Mouse (Mus musculus) kidney, postnatal 10 days (tissue): ENCODE measurements at regions not wholly inside any gene's neighbourhood (a gene's known extent, or its start where the extent isn't known, plus 50 kb on each side); places are given as distances from the start of the nearest gene placed in this dataset.

Experiments
- DNase-seq: peaks from one replicate; pipeline ENCODE4 v3.0.0; 2021; ENCODE audit warnings: mixed read lengths

DNA sequence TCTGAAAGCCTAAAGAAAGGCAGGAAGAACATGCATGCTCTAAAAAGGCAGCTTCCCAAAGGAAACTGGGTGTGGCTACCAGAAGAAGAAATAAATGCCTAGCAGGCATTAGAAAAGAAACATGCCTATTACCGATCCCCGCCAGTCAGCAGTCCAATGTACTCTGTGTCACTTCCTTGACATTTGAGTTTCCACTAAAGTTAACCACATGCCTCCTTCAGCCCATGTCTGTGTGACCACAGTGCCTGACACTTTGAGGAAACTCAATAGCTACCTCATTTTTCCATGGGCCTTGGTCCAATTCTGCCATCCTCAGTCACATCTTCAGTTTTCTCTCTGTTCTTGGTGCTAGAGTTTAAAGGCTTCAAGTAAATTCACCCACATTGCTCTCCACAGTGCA lies 233.7 kb upstream of the Isx start:
- DNase-seq, result no peak

DNA sequence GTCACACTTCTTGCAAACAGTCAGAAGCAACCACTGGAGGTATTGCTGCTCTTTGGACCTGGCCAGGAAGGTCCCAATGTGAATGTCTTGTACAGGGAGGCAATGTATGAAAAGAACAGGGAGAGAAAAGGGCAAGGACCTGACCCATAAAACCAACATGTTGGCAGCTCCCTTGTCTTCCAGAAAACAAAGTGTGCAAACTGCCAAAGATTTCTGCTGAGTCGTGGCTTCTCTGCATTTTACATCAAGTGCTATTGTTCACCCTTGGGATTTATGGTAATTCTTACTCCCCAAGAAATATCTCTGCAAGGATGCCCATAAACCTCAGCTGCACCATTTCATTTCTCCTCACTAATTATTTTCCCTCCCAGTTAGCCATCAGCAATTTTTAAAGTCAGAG lies 232.3 kb upstream of the Isx start:
- DNase-seq, result no peak

DNA sequence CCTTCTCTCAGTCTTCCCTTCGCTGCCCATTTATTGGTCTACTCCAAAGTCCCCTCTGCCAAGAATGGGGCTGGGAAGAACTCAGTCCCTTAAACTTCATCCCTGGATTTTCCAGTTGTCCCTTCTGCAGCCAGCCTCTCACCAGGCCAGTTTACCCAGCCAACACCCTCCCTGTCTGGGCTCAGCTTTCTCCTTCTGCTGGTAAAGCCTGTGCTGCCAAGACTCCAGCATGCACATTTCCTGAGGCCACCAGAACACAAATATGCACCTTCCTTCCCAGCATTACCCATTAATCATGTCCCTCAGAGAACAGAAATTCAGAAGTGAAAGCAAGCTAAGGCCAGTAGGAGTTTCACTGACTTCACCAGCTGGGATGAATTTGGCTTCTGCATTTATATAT lies 213.0 kb upstream of the Isx start:
- no peak for DNase-seq

DNA sequence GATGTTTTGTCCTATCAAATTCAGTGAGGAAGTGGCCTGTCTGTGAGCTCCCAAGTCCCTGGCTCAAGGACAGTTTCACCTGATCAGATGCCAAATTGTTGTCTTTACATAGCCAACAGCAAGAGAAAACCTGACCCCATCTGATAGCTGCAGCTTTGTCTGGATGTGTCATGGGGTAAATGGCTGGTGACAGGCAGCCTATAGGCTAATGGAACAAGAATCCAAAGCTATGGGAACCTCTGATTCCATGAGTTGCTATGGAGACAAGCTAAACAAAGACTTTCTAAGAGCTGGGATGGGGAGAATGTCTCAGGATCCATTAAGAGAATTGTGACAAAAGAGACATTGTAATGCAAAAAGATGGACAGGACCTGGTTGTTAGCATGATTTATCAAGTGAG lies 184.6 kb upstream of the Isx start:
- DNase-seq, result no peak

DNA sequence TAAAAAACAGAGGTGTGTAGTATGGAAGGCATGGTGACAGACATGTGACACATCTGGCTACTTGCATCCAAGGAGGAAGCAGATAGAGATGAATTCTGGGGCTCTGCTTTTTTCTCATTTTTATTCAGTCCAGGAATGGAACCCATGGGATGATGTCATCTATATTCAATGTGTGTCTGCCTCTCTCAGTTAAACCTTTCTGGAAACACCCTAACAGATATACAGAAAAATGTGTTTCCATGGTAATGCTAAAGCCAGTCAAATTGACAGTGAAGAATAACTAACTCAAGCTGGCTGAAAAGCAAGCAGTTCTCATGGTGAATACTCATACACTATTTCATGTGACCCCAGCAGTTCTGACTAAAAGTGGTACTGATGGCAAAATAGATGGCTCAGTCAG lies 177.0 kb upstream of the Isx start:
- DNase-seq, result no peak

DNA sequence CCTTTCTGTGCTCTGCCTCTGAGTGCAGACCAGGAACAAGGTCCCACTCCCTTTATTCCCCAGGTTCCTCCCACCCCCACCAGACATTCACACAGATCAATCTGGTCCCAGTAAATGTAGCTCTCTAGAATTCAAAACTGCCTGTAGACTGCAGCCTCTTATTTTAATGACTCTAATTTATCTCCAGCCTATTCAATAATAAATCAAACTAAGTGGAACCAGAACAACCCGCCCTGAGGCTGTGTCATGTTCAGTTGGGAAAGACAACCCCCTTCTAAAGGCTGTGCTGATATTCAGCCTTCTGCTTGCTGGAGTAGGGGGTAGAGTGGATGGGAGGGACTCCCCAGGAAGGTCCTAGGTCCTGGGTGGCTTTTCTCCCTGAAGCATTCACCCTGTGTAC lies 175.7 kb upstream of the Isx start:
- DNase-seq, result peak; percentile 5

DNA sequence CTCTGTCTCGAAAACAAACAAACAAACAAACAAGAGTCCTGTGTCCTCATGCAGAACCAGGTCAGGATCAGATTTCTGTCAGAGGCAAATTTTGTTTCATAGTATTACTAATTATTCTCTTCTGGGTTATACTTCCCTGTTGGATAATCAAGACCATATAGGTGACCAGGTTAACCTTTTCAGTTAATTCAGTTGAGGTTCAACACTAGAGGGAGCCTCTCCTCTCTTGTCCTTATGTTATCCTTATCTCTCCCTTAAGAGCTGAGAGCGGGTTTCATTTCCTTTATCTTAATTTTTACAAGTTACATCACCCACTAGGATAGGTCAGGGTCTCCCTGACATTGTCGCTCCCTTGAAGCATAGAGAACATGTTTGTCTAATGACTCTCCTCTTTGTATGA lies 160.4 kb upstream of the Isx start:
- no peak for DNase-seq

DNA sequence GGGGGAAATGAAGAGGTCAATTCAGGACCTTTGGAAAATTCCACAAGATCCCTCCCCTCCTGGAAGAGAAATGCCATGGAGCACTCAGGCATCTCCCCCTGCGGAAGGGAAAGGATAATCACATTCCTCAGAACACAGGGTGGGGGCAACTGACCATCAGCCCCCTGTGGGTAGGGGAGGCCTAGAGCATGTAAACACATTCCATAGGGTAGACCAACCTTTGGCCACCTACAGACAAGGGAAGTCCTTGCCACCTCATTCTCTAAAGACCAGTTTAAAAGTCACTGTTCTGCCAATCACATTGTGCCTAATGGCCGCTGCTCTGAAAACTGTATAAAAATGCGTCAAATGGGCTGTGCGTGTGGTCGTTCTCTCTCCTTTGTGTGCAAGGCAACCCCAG lies 156.9 kb upstream of the Isx start:
- DNase-seq, result no peak

DNA sequence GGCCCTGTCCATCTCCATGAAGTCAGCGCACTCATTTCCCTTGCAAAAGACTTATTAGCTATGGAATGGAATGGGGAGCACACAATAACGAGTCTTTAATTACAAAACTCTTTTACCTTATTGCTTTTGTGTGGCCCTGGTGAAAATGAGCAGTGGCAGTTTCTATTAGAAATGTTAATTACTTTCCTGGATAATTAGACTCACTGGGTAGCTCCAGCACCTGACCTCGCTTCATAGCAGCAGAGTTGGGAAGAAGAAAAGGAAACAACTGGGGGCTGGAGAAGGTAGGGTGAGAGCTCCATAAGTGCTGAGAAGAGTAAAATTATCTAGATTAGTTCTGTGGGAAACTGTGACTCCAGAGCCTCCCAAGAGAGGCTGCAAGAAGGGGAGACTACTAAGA lies 108.2 kb upstream of the Isx start:
- no peak for DNase-seq

DNA sequence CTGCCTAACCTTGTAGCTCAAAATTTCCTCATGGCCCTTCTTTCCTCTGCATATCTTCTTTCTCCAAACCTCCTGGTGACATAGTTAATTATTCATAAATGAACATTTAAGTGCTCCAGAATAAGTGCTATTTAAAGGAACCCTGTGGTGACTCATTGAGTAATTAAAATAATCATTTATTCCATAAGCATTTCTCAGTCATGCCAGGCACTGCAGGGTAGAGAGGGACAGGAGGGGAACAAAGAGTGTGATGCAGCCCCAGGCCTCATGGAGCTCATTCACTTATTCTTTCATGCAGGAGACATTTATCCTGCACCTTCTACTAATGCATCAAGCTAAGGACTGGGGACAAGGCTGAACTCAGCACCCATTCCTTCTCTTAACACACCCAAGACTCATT lies 97.4 kb upstream of the Isx start:
- DNase-seq, result no peak

DNA sequence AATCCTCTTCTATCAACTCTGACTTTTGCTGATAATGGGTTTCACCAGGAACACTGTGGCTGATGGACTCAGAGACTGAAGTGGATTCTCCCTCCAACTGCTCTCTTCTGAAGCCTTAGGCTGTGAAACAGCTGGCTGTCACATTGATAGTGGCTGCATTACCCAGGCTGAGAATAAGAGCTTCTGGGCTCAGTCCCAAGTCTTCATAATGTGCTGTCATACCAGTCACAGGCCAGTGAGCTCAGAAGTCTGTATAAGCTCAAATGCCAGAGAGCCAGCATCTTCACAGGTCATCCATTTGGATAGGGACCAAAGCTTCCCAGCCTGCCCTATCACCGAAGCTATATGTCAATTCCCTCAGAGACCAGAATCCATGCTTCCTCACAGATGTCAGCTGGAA lies 91.9 kb upstream of the Isx start:
- peak; percentile 9 for DNase-seq

DNA sequence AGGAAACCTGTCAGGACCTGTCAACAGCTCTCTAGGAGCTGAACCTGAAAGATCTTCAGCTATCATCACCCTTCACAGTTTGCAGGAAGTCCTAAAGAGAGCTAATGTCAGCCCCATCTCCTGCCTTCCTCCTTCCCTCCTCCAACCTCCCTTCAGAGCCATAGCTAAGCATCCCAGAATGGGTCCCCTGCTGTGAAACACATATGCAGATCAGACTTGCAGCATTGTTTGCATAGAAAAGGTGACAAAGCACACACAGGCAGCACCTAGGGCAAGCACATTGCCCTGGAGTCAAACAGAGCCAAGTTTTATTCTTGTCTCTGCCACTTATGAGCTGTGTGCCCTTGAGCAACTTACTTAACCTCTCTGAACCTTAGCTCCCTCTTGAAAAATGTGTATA lies 64.3 kb upstream of the Isx start:
- no peak for DNase-seq

DNA sequence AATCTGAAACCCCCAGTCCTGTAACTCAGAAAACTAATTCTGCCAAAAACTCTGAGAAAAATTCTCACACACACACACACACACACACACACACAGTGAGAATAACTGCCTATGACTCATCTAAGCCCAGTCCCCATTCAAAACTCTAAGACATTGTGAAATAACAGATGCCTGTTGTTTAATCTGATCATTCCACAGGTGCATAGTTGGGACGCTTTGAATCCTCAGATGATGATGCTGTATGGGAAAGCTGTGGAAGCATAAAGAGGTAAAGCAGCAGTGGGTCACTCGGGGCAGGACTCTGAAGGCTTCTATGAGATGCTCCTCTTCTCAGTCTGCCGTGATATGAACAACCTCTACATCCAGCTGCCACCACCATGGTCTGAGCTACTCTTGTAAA lies 62.9 kb upstream of the Isx start:
- no peak for DNase-seq

DNA sequence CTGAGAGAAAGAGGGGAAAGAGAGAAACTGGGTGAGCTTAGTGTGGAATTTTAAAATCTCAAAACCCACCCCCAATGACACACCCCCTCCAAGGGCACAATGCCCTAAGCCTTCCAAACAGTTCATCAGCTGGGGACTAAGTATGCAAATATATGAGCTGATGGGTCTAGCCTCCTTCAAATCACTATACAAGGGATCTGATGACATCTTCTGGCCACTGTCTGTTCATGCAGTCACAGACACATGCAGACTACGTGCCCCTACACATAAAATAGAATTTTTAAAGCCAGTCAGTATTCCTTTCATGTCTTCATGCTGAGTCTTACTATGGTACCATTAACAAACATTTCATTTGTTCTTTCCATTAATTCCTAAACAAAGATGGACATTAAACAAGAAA lies 54.5 kb upstream of the Isx start:
- no peak for DNase-seq

DNA sequence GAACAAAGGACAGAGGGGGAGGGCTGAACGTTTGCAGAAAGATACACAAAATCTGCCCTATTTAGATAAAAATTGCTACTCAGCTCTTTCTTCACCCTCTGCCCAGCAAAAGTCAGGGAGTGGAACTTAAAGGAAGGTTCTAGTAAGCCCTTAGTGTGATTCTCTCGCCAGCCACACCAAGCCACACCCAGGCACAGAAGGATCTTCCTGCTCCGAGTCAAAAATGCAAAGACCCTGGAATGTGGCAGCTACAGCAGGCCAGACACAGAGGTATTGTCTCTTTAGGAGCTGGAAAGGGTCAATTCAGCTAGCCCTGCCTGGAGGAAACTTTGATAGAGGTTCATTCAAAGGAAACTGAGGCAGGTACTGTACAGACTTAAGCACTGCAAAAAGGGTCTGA lies 52.3 kb upstream of the Isx start:
- DNase-seq, result no peak

DNA sequence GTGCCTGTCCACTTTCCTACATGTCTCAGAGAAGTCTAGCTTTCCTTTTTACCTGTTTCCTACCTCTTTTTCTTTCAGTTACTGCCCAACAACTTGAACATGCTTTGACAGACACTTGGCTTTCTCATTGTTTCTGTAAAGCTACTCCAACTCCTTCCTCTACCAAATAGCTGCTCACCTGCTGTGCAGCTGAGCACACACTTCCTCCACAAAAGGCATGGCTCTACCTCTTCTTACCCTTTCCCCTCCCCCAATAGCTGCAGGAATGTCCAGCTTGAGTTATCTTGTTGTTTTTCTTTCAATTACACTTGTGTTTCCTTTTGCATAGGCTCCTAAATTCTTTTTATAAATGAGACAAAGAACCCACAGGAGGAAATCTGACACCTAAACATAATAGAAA lies 50.7 kb upstream of the Isx start:
- DNase-seq, result no peak
